Mouse (Mus musculus) liver, embryonic 12.5 days (tissue): ENCODE measurements around the gene Dock9. TPM values are rescaled to one million over a fixed set of nuclear protein-coding genes. Genes with fewer than 3 reads are reported as not detected.

Source experiments
- ATAC-seq: fragments of 200-750 bp; cut with Nextera tagmentation; 2 replicates; pipeline ENCODE4 v1.8.0; 2017; ENCODE audit warnings: moderate number of reproducible peaks, mild to moderate bottlenecking, moderate library complexity
- H3K27ac ChIP-seq: fragments of 300-500 bp; sonication (generic); 2 replicates; pipeline ENCODE4 v1.5.1; 2016; ENCODE audit warnings: mild to moderate bottlenecking
- H3K27me3 ChIP-seq: fragments of 300-500 bp; sonication (generic); replicated peaks from 2 replicates; pipeline ENCODE4 v1.6.1; 2016; ENCODE audit warnings: mild to moderate bottlenecking, moderate library complexity
- H3K36me3 ChIP-seq: fragments of 300-500 bp; sonication (generic); 2 replicates; pipeline ENCODE4 v1.6.1; 2016; ENCODE audit warnings: mild to moderate bottlenecking, moderate library complexity
- H3K4me1 ChIP-seq: fragments of 300-500 bp; sonication (generic); 2 replicates; pipeline ENCODE4 v1.6.1; 2016
- H3K4me2 ChIP-seq: fragments of 300-500 bp; sonication (generic); 2 replicates; pipeline ENCODE4 v1.6.1; 2016; ENCODE audit warnings: mild to moderate bottlenecking, moderate library complexity
- H3K4me3 ChIP-seq: fragments of 300-500 bp; sonication (generic); 2 replicates; pipeline ENCODE4 v1.5.1; 2016; ENCODE audit warnings: mild to moderate bottlenecking, moderate library complexity
- H3K9ac ChIP-seq: fragments of 300-500 bp; sonication (generic); 2 replicates; pipeline ENCODE4 v1.6.1; 2016; ENCODE audit warnings: mild to moderate bottlenecking, moderate library complexity
- H3K9me3 ChIP-seq: fragments of 300-500 bp; sonication (generic); replicated peaks from 2 replicates; pipeline ENCODE4 v1.6.1; 2016; ENCODE audit warnings: mild to moderate bottlenecking, moderate library complexity
- WGBS: fragments of 180-500 bp; shearing (Covaris S2); methylation state at CpG from one replicate; pipeline ENCODE4 v1.1.7; 2016; ENCODE audit not compliant: insufficient replicate concordance; 5-methylcytosine and 5-hydroxymethylcytosine counted together
- polyA plus RNA-seq: library from polyadenylated mRNA; unstranded; fragments of >200 nt; fragmentation: Nextera tagmentation; extraction: Ambion mirVana; gene quantifications from 2 replicates; pipeline ENCODE4 v1.2.1, GENCODE M21; 2016

Dock9 gene
- polyA plus RNA-seq, 1 experiment from 2014 or later, result 2.0 TPM

DNA sequence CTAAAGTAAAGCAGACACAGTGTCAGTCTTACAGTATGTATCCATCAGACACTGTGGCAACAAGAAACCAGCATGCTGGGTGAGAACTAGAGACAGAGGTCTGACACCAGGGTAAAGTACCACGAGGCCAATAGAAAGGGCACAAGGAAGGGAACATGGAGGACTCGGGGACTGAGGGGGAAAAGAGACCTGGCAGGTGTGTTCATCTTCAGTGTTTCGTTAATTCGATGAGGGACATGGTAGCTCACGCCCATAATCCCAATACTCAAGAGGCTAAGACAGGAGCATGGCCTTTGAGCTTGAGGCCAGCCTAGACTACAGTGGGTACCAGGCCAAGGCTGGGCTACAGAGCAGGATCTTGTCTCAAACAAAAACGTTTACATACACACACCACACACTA, 9.2 kb downstream of the Dock9 start:
- Histone ChIP-seq H3K9me3 (no peaks in the 10 kb centered on the region), H3K9ac (no peak overlapping the region), H3K4me2 (no peak overlapping the region), H3K36me3 (no peaks in the 10 kb centered on the region), H3K27ac (no peak overlapping the region), H3K4me1 (no peaks in the 10 kb centered on the region), H3K27me3 (no peaks in the 10 kb centered on the region), H3K4me3 (no peak overlapping the region)
- 70% methylated on average over 6 of the region's 6 CpGs for WGBS
- ATAC-seq, result no peak

DNA sequence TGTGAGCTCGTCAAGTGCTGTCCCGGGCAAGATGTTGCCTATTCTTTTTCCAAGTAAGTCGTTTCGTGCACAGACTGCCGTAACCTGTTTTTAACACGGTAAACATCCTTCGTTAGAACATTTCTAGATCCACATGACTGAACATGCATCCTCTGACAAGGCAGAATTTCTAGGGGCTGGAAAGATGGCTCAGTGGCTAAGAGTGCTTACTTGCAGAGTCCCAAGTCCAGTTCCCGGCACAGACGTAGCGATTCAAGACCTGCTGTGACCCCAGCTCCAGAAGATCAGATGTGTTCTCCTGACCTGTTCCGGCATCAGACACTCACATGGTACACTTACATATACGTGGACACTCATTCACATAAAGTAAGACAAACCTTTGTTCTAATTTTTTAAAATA, 10.2 kb downstream of the Dock9 start:
- Histone ChIP-seq H3K4me2 (no peak overlapping the region), H3K36me3 (no peaks in the 10 kb centered on the region), H3K4me3 (no peak overlapping the region), H3K27ac (no peak overlapping the region), H3K27me3 (no peaks in the 10 kb centered on the region), H3K4me1 (no peaks in the 10 kb centered on the region), H3K9ac (no peak overlapping the region), H3K9me3 (no peaks in the 10 kb centered on the region)
- ATAC-seq, result no peak
- WGBS, result 83% methylated on average over 12 of the region's 12 CpGs

DNA sequence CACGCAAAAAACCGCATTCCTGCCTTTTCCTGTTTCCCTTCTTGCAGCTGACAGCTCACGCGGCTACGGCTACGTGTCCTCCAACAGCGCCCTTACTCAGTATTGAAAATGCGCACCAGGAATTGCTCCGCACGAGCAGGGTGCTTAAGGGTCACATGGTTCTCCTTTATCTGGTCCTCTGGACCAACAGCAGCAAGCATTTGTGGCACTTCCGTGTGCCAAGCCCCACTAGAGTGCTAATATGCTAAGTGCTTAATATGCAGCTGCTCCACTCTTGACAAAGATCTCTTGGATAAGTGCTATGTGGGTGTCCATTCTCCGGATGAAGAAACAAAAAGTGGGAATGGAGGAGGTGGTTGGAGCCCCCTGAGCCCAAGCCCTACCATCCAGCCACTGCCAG, 10.7 kb downstream of the Dock9 start:
- Histone ChIP-seq H3K4me2 (no peak overlapping the region), H3K27ac (no peak overlapping the region), H3K4me3 (no peak overlapping the region)

DNA sequence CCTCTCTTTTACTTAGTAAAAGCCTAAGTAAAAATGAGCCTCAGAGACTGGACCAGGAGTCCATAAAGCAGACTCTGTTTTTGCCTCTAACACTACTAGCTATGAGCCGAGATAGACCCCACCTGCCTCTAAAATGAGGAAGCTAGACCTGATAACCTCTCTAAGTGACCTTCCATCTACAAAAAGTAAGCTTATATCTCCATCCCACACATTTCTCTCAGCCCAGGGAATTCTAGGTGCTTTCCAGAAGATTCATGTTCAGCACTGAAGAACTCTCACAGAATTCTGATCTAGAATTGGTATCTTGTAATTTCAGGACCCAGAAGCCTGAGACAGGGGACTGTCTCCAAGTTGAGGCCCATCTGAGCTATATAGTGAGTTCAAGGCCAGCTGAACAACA, 12.2 kb downstream of the Dock9 start:
- Histone ChIP-seq H3K27ac (no peak overlapping the region), H3K4me3 (no peak overlapping the region), H3K27me3 (no peaks in the 10 kb centered on the region), H3K9ac (no peak overlapping the region), H3K4me2 (no peak overlapping the region), H3K9me3 (no peaks in the 10 kb centered on the region), H3K4me1 (0 out of 2 replicates have a peak, but pooled peaks cover 4% of the 10 kb centered on the region), H3K36me3 (no peaks in the 10 kb centered on the region)
- ATAC-seq, result no peak
- WGBS, result 41% methylated on average over 1 of the region's 1 CpGs

More for the DNA sequence above, 10.7 kb downstream of the Dock9 start:
- Histone ChIP-seq H3K27me3 (no peaks in the 10 kb centered on the region), H3K36me3 (no peaks in the 10 kb centered on the region), H3K9me3 (no peaks in the 10 kb centered on the region), H3K4me1 (no peaks in the 10 kb centered on the region), H3K9ac (no peak overlapping the region)
- no peak for ATAC-seq
- 79% methylated on average over 12 of the region's 12 CpGs for WGBS

DNA sequence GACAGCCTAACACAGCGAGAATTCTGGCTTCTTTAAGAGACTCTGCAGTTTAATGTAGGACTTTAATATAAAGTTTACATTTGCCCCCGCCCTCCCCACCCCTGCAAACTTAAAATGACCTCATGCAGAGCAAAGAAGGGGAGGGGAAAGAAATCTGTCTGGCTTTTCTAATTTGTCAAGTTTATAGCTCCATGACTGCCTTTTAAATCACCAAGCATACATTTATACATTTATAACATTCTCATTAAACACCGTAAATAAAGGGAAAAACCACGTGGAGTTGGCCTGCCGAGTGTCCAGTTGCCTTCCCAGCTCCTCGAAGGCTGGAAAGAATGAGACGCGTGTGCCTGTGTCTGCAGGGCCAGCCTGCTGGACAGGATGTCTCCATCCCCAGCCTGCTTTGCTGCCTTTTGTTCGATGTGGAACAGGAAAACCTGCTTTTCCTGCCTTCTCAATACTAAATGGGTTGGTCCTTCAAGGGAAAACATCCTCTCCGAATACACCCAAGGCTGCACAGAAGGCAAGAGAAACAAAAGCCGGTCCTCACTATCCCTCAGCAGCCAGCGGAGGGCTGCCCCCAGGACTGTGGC, 16.6 kb downstream of the Dock9 start:
- no peaks in the 10 kb centered on the region for H3K27me3 ChIP-seq
- 49% methylated on average over 12 of the region's 12 CpGs for WGBS
- H3K36me3 ChIP-seq, result no peaks in the 10 kb centered on the region
- no peak overlapping the region for H3K4me3 ChIP-seq
- peaks cover 17% of the 10 kb centered on the region; the same call in 1 of the 2 replicates for H3K4me1 ChIP-seq
- no peak overlapping the region for H3K27ac ChIP-seq
- ATAC-seq, result no peak
- H3K9me3 ChIP-seq, result no peaks in the 10 kb centered on the region
- no peak overlapping the region for H3K9ac ChIP-seq
- no peak overlapping the region for H3K4me2 ChIP-seq

DNA sequence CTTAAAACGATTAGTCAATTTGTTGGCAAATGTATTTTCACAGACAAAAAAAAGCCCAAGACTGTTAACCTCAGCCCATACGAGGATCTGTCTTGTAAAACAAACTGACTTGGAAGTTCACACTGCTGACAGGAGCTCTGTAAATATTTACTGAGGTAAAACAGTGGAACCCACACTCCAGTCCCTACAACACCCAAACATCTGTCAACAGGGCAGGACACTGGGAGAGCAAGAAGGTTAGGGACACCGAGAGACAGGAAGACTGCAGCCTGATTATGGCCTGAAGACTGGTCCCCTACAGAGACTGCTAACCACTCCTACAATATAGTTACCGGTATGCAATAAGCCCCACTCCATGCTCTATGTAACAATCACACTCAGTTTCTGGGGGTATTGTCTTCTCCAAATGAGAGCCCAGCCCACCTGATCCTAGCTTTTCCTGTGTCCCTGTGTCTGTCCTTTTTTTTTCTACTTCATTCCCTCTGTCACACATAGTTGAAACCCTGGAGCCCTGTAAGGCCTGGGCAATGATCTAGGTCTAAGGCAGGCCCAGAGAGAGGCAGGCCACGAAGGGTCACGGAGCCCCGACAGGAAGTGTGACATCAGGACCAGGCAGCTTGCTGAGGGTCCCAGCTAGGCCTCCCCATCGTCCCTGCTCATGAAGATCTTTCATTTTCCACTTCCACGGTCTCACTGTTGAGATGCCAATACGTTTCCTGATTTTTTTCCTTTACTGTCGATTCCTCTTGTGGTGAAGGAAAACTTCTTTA, 17.3 kb downstream of the Dock9 start:
- H3K9ac ChIP-seq, result no peak overlapping the region
- no peak overlapping the region for H3K4me2 ChIP-seq
- 38% methylated on average over 11 of the region's 11 CpGs for WGBS
- no peaks in the 10 kb centered on the region for H3K27me3 ChIP-seq
- H3K9me3 ChIP-seq, result no peaks in the 10 kb centered on the region
- no peak for ATAC-seq
- H3K27ac ChIP-seq, result no peak overlapping the region
- peaks cover 17% of the 10 kb centered on the region; the same call in 1 of the 2 replicates for H3K4me1 ChIP-seq
- no peaks in the 10 kb centered on the region for H3K36me3 ChIP-seq
- no peak overlapping the region for H3K4me3 ChIP-seq

DNA sequence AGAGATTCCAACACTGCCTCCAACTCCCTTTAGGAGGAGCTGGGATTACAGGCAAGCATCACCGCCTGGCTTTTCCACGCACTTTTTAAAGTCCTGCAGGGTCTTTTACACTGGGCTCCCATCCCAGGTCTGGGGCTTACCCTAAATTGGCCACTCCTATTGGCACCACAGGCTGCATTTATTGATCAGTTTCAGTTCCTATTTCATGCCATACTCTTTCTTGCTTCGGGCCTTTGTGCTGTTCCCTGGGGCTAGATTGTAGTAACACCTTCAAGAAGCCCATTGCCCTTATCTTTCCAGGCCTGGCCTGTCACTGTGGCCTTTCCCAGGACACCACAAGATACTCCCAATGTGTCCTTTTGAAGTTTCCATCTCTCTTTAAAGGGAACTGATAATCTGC, 18.0 kb downstream of the Dock9 start:
- Histone ChIP-seq H3K9ac (no peak overlapping the region), H3K4me3 (no peak overlapping the region), H3K4me2 (no peak overlapping the region), H3K27me3 (no peaks in the 10 kb centered on the region), H3K36me3 (no peaks in the 10 kb centered on the region), H3K27ac (no peak overlapping the region), H3K9me3 (no peaks in the 10 kb centered on the region), H3K4me1 (peaks cover 19% of the 10 kb centered on the region; the same call in 1 of the 2 replicates)
- no peak for ATAC-seq
- 63% methylated on average over 3 of the region's 3 CpGs for WGBS

DNA sequence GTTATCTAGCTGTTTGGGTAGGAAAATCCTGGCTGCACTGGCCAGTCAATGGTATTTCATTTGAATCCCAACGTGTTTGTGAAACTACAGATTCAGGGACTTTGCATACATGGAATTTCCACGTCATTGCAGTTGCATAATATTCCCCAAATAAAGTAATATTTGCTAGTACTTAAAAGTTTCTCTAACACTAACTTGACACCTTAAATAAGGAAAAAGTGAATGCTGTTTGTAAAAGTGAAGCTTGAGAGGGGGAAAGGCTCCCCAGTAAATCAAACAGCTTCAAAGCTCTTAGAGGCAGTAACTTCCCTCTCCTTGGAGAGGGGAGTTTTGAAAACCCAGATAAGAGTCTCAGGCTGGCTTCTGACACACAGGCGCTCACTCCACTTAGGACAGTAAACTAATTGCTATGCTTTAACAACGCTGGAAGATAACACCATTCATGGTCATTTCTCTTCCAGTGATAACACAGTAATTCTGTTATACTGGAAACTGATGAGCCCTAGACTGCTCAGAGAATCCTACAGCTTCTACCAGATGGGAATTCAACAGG, 20.3 kb downstream of the Dock9 start:
- Histone ChIP-seq H3K9me3 (no peaks in the 10 kb centered on the region), H3K4me3 (no peak overlapping the region), H3K36me3 (no peaks in the 10 kb centered on the region), H3K27ac (no peak overlapping the region), H3K4me2 (no peak overlapping the region), H3K9ac (no peak overlapping the region), H3K4me1 (peaks cover 31% of the 10 kb centered on the region), H3K27me3 (no peaks in the 10 kb centered on the region)
- ATAC-seq, result no peak
- 41% methylated on average over 4 of the region's 4 CpGs for WGBS

DNA sequence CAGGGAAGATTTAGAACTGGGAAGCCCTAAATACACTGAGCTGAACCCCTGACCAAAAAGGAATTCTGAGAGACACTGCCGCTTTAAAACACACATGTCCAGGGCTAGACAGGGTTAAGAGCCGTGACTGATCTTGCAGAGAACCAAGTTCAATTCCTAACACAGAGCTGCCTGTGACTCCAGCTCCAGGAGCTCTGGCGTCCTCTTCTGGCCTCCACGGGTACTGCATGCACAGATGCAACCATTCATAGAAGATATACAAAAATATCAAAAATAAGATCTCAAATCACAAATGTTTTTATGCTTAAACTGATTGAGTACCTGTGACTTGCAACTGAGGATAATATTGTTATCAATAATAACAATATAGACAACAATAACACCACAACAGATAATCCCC, 20.9 kb downstream of the Dock9 start:
- no peak overlapping the region for H3K9ac ChIP-seq
- no peaks in the 10 kb centered on the region for H3K9me3 ChIP-seq
- no peak for ATAC-seq
- no peak overlapping the region for H3K27ac ChIP-seq
- no peaks in the 10 kb centered on the region for H3K36me3 ChIP-seq
- no peaks in the 10 kb centered on the region for H3K27me3 ChIP-seq
- no peak overlapping the region for H3K4me2 ChIP-seq
- H3K4me1 ChIP-seq, result peaks cover 31% of the 10 kb centered on the region
- H3K4me3 ChIP-seq, result no peak overlapping the region
- WGBS, result 69% methylated on average over 4 of the region's 4 CpGs

DNA sequence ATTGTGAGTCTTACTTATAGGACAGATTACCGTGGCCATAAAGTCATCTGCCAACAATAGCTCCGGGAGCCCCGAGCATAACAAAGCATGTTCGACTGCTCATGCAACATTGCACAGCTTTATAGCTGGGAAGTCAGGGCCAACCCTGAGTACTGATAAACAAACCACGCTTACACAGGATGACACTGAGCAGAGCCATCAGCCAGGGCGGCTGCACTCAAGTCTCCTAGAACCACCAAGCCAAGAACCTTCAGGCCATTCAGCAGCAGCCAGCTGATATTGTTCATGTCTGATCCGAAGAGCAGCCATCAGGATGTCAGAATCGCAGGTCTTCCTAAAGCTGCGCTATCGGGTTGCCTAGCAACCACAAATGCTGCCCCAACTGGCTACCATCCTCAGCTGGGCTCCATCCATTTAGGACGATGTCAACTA, 35.6 kb downstream of the Dock9 start:
- Histone ChIP-seq H3K27ac (no peak overlapping the region), H3K4me2 (no peak overlapping the region), H3K36me3 (no peaks in the 10 kb centered on the region), H3K4me3 (no peak overlapping the region), H3K9me3 (no peaks in the 10 kb centered on the region), H3K27me3 (no peaks in the 10 kb centered on the region), H3K9ac (no peak overlapping the region), H3K4me1 (no peaks in the 10 kb centered on the region)
- WGBS, result 64% methylated on average over 11 of the region's 11 CpGs
- no peak for ATAC-seq

DNA sequence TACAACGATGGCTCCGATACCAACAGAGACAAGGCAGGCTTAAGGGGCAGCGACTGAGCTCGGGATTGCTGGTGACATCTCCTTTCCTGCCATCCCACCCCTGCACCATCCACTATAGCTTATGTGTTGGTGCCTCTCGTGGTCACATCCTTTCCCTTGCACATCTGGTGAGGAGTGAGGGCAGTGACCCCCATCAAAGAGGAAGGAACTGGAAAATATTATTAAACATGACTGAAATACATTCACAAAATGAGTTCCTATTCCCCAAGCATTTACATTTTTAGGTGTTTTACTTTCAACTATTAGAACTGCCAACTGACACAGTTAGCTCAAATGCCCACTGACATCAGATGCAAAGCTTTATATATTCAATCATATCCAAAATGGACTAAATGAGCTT, 37.2 kb downstream of the Dock9 start:
- Histone ChIP-seq H3K36me3 (no peaks in the 10 kb centered on the region), H3K4me3 (no peak overlapping the region), H3K9me3 (no peaks in the 10 kb centered on the region), H3K9ac (no peak overlapping the region), H3K27ac (no peak overlapping the region), H3K4me2 (no peak overlapping the region), H3K4me1 (no peaks in the 10 kb centered on the region), H3K27me3 (no peaks in the 10 kb centered on the region)
- no peak for ATAC-seq
- 74% methylated on average over 5 of the region's 5 CpGs for WGBS

DNA sequence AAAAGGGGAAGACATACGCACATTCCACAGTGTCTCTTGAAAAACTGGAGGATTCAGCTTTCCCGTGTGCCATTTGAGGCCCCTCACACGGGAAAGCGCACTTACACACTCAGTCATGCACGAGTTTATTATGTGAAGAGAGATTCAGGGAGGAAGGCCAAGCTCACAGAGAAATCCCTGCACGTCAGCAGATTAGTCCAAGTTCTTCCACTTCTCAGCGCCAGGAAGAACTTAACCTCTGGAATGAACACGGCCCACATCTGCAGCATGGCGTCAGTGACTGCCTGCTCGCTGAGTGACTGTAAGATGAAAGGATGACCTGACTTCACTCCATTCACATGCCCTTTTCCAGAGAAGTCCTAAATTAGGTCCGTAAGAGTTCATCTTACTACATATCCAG, 43.5 kb downstream of the Dock9 start:
- H3K36me3 ChIP-seq, result no peaks in the 10 kb centered on the region
- no peaks in the 10 kb centered on the region for H3K27me3 ChIP-seq
- no peaks in the 10 kb centered on the region for H3K9me3 ChIP-seq
- H3K9ac ChIP-seq, result no peak overlapping the region
- no peak overlapping the region for H3K27ac ChIP-seq
- H3K4me3 ChIP-seq, result no peak overlapping the region
- no peak for ATAC-seq
- no peaks in the 10 kb centered on the region for H3K4me1 ChIP-seq
- no peak overlapping the region for H3K4me2 ChIP-seq
- WGBS, result 79% methylated on average over 11 of the region's 11 CpGs
